Mouse (Mus musculus) G1E-ER4 (cell line): ENCODE data around the gene Cab39l. TPM values are rescaled to one million over a fixed set of nuclear protein-coding genes. Genes with fewer than 3 reads are reported as not detected.

Experiments
- GATA1 ChIP-seq: IDR thresholded peaks from one replicate; pipeline ENCODE4 v1.8.0; 2012; ENCODE audit warnings: low read length, inconsistent platforms
- polyA plus RNA-seq: library from polyadenylated mRNA; stranded (reverse); fragments of >175 nt; gene quantifications from 2 replicates; pipeline ENCODE4 v1.2.3, GENCODE M21; 2012

Cab39l gene
- polyA plus RNA-seq, 1 experiment: 1.8 TPM

DNA sequence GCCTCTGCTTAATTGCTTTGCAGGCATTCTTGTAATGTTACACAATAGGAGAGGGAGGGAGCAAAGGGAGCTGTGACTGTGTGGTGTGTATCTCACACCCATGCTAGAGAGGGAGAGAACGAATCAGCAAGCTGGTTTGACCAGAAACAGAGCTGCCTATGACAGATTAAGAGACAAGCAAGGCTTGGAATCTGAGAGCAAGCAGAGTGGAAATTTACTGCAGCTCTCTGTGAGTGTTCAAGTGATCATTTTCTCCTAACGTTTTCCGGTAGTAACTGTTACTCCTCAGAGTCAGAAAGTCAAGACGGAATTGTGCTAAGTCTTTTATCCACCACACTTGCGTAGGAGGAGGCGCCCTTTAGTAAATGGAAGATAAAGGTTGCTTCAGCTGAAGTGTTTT lies 37.9 kb downstream of the Cab39l start:
- no peak for TF ChIP-seq GATA1

GRCm38 (mm10) chr14:59485247-59485810 lies 44.6 kb downstream of the Cab39l start:
- no peak for TF ChIP-seq GATA1

GRCm38 (mm10) chr14:59492376-59492775 lies 51.6 kb downstream of the Cab39l start:
- TF ChIP-seq GATA1: no peak

DNA sequence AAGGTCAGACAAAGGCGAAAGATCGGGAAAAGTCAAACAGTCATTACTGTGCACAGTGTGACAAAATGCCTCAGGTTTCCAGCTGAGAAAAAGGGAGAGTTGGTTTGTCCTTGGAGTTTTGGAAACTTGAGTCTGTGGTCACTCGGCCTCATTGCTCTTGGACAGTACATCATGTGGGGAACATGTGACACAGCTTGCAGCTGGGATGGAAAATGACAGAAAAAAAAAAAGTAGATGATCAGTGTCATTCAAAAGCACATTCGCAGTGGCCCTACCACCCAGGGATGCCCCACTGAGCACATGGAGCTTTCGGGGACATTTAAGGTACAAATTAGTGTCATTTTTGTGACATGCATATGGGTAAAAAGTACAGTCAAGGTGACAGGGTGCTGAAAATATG lies 57.2 kb downstream of the Cab39l start:
- no peak for TF ChIP-seq GATA1

DNA sequence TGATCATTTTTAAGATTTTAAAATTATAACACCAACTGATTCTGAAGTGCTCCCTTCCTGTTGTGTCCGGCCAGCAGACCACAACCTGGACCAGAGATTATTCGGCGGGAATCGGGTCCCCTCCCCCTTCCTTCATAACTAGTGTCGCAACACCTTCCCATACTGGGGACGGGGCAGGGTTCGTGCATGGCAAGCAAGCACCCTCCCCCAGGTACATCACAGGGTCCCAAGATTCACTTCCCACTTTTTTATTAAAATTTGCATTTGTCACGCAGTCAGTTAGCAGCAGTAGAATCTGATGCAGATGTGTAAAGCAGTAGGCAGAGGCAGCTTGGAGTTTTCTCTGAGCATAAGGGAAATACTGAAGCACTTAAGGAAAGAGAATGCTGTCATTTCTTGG lies 64.1 kb downstream of the Cab39l start:
- no peak for TF ChIP-seq GATA1

DNA sequence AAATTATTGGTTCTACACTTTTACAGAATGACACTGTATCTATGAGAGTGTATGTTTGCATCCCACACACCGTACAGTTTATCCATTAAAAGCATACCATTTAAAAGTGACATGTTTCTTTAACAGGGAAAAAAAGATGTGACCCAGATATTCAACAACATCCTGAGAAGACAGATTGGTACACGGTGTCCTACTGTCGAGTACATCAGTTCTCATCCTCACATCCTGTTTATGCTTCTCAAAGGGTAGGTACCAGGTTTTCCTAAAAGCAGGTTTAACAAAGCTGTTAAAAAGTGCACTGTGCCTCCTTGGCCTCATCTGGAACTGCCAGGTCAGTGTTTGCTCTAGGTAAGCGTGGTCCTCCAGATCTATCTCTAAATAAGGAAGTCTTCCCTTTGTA lies 65.4 kb downstream of the Cab39l start:
- no peak for TF ChIP-seq GATA1

- no peak for TF ChIP-seq GATA1
Measured at GRCm38 (mm10) chr14:59513922-59514444, 73.2 kb downstream of the Cab39l start.

DNA sequence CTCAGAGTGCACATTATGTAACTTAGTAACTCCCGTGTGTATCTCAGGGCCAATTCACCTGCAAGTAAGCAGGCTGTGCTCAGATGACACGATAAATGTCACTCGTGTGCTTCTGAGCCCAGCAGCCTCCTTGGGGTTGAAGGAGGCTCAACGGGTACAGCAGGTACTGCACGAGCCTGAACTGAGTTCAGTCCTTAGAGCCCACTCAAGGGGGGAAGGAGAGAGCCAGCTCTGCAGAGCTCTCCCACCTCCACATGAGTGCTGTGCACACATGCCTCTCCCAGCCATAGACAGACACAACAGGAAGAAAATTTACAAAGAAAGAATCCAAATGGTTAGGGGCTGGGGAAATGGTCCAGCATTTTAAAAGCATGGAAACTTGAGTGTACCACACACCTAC lies 85.1 kb downstream of the Cab39l start:
- TF ChIP-seq GATA1: no peak

DNA sequence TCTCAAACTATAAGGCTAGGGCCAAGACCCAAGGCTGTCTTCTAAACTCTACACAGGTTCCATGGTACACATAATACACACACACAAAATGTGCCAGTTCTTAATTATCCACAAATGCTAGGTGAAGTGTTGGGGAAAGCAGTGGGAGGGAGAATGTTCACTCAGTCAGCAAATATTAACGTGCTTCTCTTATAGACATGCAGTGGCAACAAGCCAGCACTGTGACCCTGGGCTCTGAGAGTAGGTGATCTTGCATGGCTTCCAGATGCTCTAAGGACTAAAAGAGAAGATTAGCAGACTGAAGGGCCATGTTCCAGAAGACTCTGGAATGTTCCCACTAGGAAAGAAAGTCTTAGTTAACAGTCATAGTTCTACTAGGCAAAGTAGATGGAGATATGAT lies 90.0 kb downstream of the Cab39l start:
- no peak for TF ChIP-seq GATA1

DNA sequence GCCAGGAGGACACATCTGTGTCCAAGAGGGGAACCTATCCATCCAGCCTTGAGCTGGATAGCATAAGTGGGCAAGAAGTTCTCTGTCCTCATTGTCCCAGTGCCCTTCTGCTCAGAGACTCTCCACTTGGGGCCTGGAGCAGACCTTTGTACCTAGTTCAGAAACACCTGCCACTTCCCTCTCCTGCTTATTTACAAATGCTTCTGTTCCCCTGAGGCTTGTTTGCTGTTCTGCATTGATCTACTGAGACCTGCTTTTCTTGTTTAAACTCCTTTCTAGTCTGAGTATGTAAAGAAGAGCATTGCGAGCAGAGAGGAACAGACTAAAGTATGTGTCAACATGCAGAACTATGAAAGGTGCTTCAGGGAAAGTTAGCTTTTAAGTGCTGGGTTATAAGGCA lies 92.2 kb downstream of the Cab39l start:
- no peak for TF ChIP-seq GATA1

DNA sequence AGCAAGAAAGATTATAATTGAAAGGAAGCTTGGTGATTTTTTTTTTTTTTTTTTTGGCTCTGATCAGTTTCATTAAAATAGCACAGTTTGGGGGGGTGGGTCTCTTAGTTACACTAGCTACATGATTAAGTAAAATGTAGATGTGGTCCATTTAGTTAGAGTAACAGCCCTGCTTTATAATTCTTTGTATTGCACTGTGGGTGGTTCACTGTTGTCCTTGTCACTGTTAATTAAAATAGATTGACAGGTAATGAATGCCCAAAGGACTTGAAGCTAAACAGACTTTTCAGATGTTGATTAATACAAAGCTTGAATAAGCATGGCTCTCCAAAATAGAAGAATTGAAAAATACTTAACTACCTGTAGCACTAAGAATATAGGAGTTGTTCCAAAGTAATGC lies 93.1 kb downstream of the Cab39l start:
- no peak for TF ChIP-seq GATA1

GRCm38 (mm10) chr14:59537829-59538432 lies 97.2 kb downstream of the Cab39l start:
- TF ChIP-seq GATA1: no peak

DNA sequence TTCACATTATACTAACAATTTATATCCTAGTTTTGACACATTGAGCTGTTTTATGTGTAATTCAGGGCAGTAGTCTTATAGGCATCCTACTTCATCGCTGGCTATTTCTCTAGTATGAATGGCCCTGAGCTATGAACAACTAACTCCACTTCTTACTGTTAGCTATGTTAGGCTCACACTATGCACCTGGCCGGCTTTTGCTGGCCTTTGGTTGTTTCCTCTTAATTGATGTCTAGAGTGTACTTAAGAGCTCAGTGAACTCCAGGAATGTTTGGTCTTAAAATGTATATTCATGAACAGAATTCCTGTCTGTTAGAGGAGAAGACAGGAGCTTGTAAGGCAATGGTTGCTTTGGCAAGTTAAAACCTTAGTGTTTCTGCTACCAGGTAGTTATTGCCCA lies 99.5 kb downstream of the Cab39l start:
- no peak for TF ChIP-seq GATA1

GRCm38 (mm10) chr14:59540761-59541160 lies 100.0 kb downstream of the Cab39l start:
- TF ChIP-seq GATA1: no peak

- TF ChIP-seq GATA1: no peak
Measured at GRCm38 (mm10) chr14:59543158-59543826, 102.5 kb downstream of the Cab39l start.

DNA sequence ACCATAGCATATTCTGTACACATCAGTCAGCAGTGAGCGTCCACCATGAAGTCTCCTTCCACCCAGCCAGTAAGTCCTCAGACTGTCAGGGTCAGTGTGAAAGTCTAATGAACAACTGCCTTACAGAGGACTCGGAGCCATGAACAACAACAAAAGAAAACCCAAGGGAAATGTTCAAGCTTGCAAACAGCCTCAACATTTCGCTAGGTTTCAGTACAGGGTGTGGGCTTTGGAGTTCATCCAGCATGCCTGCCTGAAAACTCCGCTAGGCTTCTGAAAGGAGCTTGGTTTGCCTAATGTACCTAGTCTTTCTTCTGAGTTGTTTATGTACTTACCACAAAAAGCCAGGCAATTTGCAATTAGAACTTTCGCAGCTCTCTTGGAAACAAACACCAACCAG lies 103.2 kb downstream of the Cab39l start:
- no peak for TF ChIP-seq GATA1
